Mouse (Mus musculus): ENCODE results near the gene Nrxn2.

The Nrxn2 gene

DNA sequence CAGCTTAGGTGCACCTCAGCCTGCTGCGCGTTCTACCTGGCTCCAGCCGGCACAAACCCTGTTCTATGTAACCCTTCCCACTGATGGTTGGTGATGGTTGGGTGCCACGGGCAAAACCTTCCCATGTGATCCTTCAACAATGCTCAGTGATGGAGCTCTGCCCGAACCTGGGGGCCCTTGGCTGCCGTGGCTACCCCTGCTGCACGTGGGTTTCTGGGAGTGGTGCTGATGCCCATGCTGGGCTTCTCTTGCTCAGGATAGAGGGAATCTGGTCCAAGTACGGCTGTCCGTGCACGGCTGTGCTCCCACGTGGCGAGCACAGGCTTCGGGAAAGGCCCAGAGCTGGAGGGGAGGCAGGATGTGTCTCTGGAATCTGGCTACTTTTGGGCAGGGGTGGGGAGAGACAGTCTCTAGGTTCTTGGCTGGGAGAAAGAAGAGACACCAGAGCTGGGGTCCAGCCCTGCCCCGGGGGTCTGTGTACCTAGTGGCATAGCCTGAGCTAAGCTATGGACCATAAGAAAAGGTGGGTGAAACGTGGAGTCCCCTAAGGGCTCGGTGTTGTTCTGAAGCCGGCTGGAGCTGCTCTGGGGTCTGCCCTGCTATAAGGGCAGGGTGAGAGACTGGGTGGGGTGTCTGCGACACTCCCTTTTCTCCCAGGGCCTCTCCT, 76.1 kb downstream of the Nrxn2 start:
- no peak for DNase-seq (ENCODE audit: low spot score)

DNA sequence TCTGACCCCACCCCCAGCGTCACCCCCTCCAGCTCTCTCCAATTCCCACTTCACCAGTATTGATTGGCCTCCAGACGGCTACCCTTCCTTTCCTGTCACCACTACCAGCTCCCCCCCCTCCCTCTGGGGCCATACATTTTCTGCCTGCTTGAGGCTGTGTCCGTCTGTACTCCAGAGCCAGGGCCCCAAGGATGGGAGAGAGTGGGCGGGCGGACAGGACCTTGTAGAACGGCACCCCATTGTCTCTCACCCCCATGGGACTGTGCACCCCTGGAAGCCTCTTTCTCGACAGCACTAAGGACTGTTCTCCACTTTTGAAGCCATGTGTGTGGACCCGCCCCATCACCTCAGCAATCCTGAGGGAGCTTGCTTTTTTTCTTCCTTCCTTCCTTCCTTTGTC, 77.2 kb downstream of the Nrxn2 start:
- DNase-seq (ENCODE audit: low spot score): no peak

DNA sequence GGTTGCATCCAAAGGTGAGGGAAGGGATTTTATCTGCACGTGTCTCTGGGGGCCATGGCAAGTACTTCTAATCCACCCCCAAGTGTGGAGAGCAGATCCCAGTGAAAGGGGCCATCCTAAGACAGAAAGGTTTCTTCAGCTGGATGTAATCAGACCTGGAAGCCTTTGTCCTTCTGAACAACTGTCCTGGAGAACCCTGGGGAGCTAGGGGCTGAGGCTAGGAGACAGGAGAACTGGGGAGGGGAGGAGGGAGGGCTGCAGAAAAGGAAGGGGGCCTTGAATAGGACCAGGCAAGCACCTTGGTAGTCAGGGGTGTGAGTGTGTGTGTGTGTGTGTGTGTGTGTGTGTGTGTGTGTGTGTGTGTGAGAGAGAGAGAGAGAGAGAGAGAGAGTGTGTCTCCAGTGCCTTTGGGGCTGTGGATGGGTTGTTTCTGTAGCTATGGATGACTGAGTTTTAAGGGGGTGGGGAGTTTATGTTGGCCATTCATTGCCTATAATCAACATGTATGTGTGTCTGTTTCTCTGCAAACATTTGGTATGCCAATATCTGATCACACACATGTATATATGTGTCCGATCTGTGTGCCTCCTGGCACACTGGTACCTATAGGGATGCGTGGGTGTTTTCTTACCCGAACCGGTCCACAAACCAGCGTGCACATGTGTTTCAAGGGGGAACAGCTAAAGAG, 78.1 kb downstream of the Nrxn2 start:
- no peak for DNase-seq (ENCODE audit: low spot score)

DNA sequence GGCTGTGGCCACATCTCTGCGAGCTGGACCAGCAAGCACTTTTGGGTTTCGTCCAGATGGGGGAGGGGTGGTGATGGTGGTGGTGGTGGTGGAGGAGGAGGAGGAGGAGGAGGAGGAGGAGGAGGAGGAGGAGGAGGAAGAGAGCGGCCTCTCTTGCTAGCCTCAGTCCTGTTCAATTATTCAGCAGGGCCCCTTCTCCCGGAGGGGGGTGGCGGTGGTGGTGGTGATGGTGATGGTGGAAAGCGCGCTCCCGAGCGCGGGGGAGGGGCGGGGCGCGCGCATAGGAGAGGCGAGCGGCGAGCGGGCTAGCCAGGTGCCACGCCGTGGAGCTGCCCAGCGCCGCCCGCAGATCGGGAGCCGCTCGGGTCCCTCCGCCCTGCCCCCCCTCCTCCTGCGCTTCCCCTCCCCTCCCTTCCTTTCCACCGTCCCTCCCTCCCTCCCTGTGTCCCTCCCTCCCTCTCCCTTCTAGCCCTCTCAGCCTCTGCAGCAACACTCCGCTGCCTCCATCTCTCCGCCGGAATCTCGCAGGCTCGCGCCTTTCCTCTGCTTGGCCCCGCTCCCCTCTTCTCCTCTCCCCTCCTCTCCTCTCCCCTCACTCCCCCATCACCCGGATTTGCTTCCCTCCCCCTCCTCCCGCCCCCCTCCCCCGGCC, 78.7 kb downstream of the Nrxn2 start:
- DNase-seq (ENCODE audit: low spot score): no peak

DNA sequence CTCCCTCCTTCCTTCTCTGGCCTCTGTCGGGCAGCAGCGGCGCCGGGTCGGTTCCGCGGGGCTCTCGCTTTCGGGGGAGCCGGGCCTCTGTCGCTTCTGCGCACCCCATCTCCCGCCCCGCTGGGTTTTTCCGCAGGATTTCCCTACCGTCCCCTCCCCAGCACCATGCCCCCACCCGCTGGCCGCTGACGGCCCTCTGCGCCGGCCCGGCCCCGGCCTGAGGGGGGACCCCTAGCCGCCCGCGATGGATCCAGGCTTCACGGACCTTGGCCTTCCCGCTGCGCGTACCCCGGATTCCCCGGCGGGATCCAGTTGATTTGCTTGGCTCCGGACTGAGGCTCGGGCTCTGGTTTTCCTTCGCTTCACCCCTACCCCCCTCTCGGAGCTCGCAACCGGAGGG, 79.3 kb downstream of the Nrxn2 start:
- no peak for DNase-seq (ENCODE audit: low spot score)

DNA sequence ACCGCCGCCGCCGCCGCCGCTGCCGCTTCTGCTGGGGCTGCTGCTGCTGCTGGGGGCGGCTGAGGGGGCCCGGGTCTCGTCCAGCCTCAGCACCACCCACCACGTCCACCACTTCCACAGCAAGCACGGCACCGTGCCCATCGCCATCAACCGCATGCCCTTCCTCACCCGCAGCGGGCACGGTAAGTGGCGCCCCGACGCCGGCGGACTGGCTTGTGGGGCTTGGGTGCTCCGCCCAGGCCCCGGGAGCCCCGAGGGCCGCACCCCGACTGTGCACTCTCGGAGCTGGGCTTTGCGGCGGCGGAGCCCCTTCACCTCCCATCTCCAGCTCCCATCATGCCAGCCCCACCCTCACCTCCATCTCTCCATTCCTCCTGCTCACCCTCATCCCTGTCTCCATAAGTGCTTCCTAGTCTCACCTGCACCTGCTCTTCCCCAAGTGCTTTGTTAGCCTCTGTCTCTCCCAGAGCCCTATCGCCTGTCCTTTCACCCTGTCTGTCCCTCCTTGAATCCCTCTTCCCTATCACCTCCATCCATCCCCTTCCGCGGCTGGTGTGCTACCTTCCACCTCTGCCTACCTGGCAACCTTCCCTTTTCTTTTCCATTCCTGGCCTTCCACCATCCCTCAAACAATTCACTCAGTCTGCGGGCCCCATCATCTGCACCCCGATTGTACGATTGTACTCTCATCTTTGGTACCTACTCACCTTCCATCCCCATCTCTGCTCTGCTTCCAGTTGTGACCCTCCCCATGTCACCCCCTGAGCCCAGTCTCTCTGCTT, 80.0 kb downstream of the Nrxn2 start:
- no peak for DNase-seq (ENCODE audit: low spot score)

DNA sequence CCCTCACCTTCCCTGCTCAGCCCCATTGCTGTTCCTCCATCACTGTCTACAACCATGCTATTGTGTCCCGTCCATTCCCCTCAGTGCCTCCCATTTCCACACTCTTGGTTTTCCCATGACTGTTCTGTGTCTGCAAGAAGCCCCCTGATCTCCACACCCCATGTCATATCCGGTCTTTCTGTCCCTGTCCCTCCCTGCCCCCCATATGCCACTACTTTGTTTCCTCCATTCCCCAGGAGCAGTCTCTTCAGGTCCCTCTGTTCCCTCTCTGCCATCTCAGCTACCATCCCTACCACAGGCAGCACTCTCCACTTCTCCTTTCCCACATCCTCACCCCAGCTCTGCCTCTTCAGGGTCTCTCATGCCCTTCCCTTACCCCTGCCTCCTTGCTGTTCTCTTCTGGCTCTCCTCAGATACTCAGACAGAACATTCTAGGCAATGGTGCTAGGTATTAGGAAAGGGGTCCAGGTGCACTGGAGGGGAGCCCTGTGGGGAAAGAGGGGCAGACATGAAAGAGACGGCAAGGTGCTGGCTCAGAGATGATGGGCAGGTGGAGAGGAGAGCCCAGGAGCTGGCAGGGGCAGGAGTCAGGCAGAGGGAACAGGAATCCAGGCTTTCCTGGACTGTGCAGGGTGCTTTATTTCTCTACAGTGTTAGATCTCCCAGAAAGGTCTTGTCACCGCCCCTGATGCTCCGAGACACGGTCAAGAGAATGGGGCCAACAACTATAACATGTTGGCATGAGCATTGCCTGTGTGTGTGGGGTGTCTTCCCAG, 81.5 kb downstream of the Nrxn2 start:
- DNase-seq (ENCODE audit: low spot score): no peak

DNA sequence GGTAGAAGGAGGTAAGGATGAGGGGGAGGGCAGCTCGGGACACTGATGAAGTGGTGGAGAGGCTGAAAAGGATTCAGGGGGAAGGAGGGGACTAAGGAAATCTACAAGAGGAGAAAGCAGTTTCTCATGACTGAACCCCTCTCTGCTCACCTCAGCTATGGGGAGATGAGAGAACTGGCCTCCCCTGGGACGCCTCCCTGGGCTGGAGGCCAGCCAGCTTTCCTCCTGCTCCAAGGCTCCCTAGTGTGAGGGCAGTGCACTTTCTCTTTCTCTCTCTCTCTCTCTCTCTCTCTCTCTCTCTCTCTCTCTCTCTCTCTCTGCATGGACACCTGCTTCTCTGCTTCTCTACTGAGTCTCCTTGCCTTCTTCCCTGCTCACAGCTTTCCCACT, 82.1 kb downstream of the Nrxn2 start:
- DNase-seq (ENCODE audit: low spot score): no peak

DNA sequence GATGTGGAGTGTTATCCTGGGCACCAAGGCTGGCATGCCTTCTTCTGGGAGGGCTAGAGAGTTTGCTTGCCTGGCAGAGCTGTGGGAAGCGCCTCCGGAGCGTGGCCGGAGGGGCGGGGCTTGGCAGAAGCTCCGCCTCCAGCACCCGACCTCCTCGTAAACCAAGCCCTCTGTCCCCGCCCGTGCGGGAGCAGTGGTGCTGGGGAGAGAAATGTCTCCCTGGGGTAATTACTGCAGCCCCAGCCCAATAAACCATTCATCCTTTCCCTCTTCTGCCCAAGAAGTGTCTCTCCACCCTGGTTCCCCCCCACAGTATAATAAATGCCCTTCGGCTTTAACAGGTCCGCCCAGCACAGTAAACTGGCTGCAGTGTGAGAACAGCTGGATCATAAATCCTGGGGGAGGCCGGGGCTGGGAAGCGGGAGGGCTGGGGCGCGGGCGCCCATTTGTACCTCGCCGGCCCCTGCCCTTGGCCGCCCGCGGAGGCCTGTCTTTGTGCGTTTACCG, 83.6 kb downstream of the Nrxn2 start:
- DNase-seq (ENCODE audit: low spot score): no peak

DNA sequence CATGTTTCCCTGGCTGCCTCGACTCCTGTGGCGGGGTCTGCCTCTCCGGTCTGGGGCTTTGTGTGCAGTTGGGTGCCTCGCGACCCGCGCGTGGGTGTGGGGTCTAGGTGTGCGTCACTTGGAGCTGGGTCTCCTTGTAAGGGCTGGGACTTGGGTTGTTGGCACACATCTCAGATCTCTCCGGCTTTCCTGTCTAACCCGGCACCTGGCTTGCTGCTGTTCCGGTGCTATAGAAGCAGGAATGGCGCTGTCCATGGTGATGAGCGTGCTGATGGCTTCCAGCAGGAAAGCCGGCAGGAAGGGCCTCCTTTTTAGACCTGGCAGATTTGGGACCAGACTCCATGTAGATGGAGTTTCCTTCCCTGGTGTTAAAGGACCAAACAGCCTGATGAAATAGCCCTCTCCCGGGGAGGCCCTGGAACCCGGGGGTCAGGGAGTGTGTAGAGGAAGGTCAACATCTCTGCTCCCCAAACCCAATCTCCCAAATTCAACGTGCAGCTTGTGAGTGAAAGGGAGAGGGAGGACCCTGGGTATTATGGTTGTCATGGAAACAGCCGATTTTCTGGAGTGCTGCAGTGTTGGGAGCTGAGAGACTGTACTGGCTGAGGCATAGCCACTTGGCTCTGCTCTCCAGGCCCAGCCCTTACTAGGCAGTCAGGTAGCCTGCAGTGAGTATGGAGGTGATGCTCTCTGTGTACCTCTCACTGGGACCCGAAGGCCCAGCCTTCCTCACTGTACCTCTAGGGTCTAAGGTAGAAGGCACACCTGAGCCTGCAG, 84.2 kb downstream of the Nrxn2 start:
- DNase-seq (ENCODE audit: low spot score): peak; percentile 61

DNA sequence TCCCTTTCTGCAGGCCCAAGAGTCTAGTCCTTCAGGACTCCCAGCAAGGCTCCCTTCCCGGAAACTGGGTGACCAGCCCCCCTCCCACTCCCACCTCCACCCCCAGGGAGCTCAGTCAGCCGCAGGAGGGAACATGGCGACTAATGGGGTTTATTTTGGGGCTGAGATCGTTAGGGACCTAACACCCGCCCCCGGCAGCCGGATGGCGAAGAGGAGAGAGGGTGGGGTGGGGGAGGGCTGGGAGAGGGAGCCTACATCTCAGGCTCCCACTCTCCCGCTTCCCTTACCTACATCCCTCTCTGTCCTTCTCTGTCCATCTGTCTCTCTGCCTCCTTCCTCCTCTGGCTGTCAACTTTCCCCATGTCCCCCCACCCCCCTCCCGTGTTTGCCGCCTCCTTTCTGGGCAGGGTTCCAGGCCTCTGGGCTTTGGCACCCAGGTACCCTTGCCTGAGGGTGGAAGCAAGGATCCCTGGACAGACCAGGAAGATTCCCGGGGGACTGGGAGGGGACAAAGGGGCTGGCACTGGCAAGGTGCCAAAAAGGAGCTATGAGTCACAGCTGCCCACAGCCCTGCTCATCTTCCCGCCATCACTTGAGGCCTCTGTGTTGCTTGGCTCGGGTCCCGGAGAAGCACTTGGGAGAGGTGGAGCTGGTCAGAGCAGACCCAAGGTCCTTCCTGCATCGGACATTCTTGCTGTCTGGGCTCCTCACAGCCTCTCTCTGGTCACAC, 85.6 kb downstream of the Nrxn2 start:
- no peak for DNase-seq (ENCODE audit: low spot score)

DNA sequence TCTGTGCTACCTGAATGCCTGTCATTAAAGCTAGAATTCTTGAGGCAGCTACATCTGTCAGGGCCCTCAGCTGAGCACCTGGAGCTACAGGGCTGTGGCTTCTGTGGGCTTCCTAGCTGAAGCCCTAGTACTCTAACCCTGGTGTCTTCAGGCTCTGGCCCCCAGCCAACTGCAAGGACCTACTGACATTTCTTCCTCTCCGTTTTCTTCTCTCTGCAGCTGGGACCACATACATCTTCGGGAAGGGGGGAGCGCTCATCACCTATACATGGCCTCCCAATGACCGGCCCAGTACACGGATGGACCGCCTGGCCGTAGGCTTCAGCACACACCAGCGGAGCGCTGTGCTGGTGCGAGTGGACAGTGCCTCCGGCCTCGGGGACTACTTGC, 86.1 kb downstream of the Nrxn2 start:
- no peak for DNase-seq (ENCODE audit: low spot score)

DNA sequence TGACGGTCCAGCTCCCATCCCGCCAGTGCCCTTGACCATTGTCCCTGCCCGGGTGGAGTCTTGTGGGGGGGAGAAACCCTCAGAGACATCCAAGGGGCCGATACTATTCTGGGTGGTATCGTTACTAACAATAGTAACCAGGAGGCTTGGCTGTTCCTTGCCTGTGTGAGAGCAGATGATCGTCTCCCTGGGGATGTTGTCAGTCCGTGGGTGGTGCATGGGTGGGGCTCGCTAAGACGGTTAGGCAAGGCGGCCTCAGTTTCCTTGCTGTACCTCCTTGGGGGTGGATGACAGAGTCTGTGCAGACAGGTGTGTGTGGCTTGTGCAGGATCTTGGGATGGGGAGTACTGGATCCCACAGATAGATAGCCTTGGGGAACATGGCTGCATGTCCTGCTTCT, 88.9 kb downstream of the Nrxn2 start:
- no peak for DNase-seq (ENCODE audit: low spot score)

DNA sequence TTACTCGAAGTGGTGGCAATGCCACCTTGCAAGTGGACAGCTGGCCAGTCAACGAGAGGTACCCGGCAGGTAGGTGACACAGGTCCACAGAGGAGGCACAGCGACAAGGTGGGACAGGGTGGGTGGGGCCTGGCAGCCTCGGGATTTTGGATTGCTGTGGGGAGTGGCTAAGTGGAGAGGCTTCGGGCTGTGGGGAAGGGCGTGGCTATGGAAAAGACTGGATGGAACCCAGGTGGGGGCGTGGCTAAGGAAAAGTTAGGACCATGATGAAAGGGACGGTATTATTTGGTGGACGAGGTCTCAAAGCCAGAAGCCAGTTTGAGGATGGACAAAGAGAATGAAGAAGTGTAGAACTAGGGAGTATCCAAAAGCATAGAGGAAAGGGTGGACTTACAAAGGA, 91.3 kb downstream of the Nrxn2 start:
- DNase-seq (ENCODE audit: low spot score): no peak

DNA sequence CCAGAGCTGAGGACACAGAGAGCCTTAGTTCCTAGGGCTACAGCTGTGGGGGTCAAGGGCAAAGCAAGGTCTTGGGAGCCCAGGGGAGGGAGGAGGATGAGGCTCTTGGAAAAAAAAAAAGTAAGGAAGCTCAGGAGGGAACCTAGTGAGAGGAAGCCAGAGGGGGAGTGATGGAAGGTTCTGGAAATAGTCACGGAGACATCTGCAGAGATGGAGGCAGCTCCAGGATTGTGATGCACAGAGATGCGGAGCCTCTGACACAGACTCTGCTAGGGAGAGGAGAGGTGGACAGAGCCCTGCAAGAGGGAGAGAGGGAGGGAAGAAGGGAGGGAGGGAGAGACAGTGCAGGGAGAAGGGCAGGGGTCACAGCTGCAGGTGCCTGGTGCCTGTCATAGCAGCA, 92.0 kb downstream of the Nrxn2 start:
- DNase-seq (ENCODE audit: low spot score): no peak

DNA sequence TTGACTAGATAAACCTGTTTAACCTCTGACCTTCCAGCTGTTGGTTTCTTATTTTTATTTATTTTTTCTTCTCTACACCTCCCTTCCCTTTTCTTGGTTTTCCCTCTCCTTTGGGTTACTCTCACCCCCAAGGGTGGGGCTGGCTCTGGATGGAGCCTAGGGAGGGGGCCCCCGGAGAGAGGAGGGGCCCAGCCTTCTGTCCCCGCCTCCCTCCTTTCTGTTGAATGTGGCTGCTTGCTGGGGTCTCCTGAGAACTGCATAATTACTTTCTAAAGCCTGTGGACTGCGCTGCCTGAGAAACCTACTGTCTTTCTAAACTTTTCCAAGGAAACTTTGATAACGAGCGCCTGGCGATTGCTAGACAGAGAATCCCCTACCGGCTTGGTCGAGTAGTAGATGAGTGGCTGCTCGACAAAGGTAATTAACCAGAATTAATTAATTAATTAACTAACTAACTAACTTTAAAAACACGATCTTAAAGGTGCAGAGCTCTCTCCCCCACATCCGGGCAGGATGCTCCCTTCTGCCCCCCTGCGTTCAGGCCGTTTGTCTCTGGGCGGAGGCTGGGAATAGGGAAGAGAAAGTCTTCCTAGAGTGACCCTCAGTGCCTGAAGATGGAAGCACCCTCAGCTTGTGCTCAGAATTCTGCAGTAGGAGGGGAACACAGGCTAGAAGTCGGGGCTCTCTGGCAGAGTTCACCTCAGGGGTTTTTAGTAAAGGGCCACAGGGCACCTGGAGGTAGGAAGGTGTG, 95.0 kb downstream of the Nrxn2 start:
- no peak for DNase-seq (ENCODE audit: low spot score)

DNA sequence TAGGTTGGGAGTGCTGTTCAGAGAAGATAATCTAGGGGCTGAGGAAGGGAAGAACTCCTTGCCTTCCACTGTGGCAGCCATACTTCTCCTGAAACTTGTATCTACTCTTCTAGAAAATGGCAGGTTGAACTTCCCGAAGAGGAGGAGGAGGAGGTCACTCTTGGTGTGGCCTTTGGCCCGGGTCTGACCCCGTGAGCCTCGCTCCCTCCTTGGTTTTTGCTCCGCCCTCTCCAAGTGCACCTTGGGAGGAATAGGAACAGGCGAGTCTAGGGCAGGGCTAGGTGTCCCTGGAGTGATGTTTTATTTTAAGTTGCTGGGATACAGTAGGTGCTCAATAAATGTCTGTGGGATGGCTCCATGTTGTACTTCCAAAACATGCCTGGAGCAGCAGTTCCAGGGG, 96.4 kb downstream of the Nrxn2 start:
- no peak for DNase-seq (ENCODE audit: low spot score)

DNA sequence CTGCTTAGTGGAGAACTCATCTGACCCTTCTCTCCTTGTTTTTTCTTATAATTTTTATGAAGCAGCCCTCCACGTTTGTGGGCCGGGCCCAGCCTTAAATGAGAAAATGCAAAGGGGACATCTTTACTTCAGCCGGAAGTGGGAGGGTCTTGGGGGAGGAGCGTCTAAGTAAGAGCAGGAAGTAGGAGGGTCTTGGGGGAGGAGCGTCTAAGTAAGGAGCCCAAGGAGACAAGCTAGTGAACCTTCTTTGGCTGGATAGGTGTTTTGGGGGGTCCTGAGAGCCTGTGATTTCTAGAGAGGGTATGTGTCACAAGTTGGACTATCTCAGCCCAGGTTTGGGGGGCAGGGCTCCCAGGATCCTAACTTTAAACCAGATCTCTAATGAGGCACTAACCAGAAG, 96.9 kb downstream of the Nrxn2 start:
- DNase-seq (ENCODE audit: low spot score): no peak

DNA sequence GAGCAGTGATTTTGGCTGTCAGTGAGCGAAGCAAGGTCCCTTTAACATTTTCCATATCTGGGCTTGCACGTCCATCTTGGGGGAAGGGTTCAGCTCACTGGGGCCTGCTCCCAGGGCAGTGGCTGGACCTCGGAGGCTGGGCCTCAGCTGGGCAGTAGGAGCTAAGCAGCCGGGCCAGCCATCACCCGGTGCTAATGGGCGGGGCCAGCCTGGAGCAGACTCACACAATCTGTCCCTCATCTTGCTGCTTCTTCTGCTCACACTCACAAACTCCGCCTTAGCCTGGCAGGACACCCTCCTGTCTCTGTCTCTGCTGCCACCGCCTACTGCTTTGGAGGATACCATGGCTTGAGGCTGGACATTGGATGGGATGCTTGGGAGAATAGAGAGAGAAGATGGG, 97.6 kb downstream of the Nrxn2 start:
- DNase-seq (ENCODE audit: low spot score): no peak

DNA sequence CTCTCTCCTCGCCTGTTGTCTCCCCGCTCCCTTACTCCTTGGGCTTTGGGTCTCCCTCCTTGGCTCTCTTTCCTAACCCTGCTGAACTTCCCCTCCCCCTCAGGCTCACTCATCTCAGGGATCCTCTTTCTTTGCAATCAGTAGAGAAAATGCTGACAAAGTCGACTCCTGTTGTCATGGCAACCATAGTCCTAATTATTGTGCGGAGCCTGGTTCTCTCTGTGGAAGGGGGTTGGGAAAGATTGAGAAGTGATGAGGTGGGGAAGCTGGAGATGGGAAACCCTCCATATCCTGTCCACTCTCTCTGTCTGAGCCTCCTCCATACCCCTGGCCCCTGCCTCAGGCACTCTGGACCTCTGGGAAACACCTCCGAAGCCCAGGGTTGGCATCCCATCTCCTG, 100.1 kb downstream of the Nrxn2 start:
- no peak for DNase-seq (ENCODE audit: low spot score)
